Mouse (Mus musculus) brain, embryonic 14.5 days (tissue): Measurements from ENCODE around the gene Frmpd4.

Source experiments
- CTCF ChIP-seq: fragments of 200-500 bp; IDR thresholded peaks from 2 replicates; pipeline ENCODE4 v1.5.1; 2012; ENCODE audit warnings: inconsistent platforms, mild to moderate bottlenecking, moderate library complexity, borderline replicate concordance; ENCODE audit not compliant: insufficient read depth, insufficient read length; ENCODE audit errors: extremely low read depth
- POLR2A ChIP-seq: fragments of 200-500 bp; IDR thresholded peaks from 2 replicates; pipeline ENCODE4 v1.6.1; 2012; ENCODE audit warnings: mild to moderate bottlenecking, inconsistent platforms, borderline replicate concordance; ENCODE audit not compliant: poor library complexity, insufficient read depth, insufficient read length, severe bottlenecking; ENCODE audit errors: extremely low read depth

DNA sequence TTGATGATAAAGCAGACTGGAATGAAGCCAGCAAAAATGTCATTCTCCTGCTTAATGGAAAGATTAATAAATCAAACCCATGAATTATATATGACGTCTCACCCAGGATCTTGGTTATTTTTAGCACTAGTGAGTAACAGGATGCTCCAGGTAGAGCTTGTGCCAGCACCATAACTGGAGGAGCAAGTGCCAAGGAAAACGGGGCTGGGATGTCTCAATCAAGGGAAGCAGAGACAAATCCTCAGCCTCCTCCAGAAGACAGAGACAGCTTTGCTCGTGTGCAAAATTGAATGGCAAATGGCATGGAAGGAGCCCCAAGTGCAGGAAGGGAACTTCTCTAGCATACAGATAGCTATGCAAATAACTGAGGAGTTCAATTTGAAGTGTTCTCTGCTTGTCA, 418.2 kb downstream of the Frmpd4 start:
- TF ChIP-seq CTCF: no peak
- no peak for TF ChIP-seq POLR2A
